ENCODE assay signal across 8 mouse cellular contexts in genomic region chr10:102878010-102878409, GRCm38 (mm10).
DNase-seq lines count a peak whose midpoint lies in the region; ATAC-seq and TF ChIP-seq lines count a peak whose summit lies in the region.

No protein-coding gene starts in this region.

- no peak overlapping the region for H3K9ac ChIP-seq in kidney, embryonic 15.5 days
- H3K9ac ChIP-seq in limb, embryonic 15.5 days = no peak overlapping the region

- H3K9me3 ChIP-seq in kidney, embryonic 15.5 days (replicated peaks) = no peaks in the 10 kb centered on the region
- no peaks in the 10 kb centered on the region for H3K9me3 ChIP-seq in limb, embryonic 15.5 days

- H3K27ac ChIP-seq in bone marrow macrophage, adult 2 months (ENCODE audit: insufficient read depth, low read depth, low read length) = no peak overlapping the region
- no peak overlapping the region for H3K27ac ChIP-seq in kidney, embryonic 15.5 days
- H3K27ac ChIP-seq in limb, embryonic 15.5 days = no peak overlapping the region

- no peak for TF ChIP-seq POLR2A in bone marrow macrophage, adult 2 months (IDR thresholded peaks at IDR 0.05; ENCODE audit: borderline replicate concordance, low read depth, low read length)

- 35% methylated on average over 11 of the region's 11 CpGs for WGBS in kidney, embryonic 15.5 days
- 16% methylated on average over 11 of the region's 11 CpGs for WGBS in limb, embryonic 15.5 days

- no peaks in the 10 kb centered on the region for H3K27me3 ChIP-seq in kidney, embryonic 15.5 days
- H3K27me3 ChIP-seq in limb, embryonic 15.5 days = no peaks in the 10 kb centered on the region

- H3K4me1 ChIP-seq in bone marrow macrophage, adult 2 months (ENCODE audit: control insufficient read depth, insufficient read depth, low read length) = no peaks in the 10 kb centered on the region
- H3K4me1 ChIP-seq in kidney, embryonic 15.5 days = peaks cover 2% of the 10 kb centered on the region; the same call in 1 of the 2 replicates
- H3K4me1 ChIP-seq in limb, embryonic 15.5 days = no peaks in the 10 kb centered on the region; the same call in 1 of the 2 replicates

- H3K36me3 ChIP-seq in kidney, embryonic 15.5 days = no peaks in the 10 kb centered on the region
- H3K36me3 ChIP-seq in limb, embryonic 15.5 days = no peaks in the 10 kb centered on the region

- peak; percentile 5 for DNase-seq in kidney, adult 18-20 months
- no peak for DNase-seq in kidney, adult 11 months
- peak; percentile 15 for DNase-seq in right cerebral cortex, adult 18-20 months
- DNase-seq in ovary, postnatal 36 days (ENCODE audit: low spot score) = no peak

- peak; percentile 27; the same call in 1 of the 2 replicates for TF ChIP-seq CTCF in bone marrow macrophage, adult 2 months (IDR thresholded peaks at IDR 0.05; ENCODE audit: low read depth, low read length)

- peak overlapping the region; percentile 44 for H3K4me2 ChIP-seq in kidney, embryonic 15.5 days
- H3K4me2 ChIP-seq in limb, embryonic 15.5 days = peak overlapping the region; percentile 43

- ATAC-seq in frontal cortex, adult (ENCODE audit: low TSS enrichment) = peak; percentile 50; the same call in 1 of the 2 replicates
- no peak for ATAC-seq in kidney, embryonic 15.5 days (replicated peaks; ENCODE audit: low FRiP score)
- ATAC-seq in limb, embryonic 15.5 days (ENCODE audit: insufficient number of reproducible peaks, low FRiP score, low TSS enrichment, low read depth) = no peak

- no peak overlapping the region for H3K4me3 ChIP-seq in bone marrow macrophage, adult 2 months (ENCODE audit: insufficient read depth, low read length)
- H3K4me3 ChIP-seq in kidney, embryonic 15.5 days (replicated peaks) = no peak overlapping the region; the same call in 1 of the 2 replicates
- peak overlapping the region; percentile 28 for H3K4me3 ChIP-seq in limb, embryonic 15.5 days

Comparison
In these comparisons a context has a peak if more than half of its experiments do, and no peak if none do; other contexts are left out.
1. DNase-seq: peak in kidney, adult 18-20 months (single experiment) and right cerebral cortex, adult 18-20 months (single experiment); none in kidney, adult 11 months (single experiment) and ovary, postnatal 36 days (single experiment).